Mouse (Mus musculus) C2C12 (cell line): ENCODE data around the gene Fam114a1.

Experiments used
- CEBPB ChIP-seq: IDR thresholded peaks from one replicate; pipeline ENCODE4 v1.6.1; 2011; ENCODE audit warnings: low read depth, mild to moderate bottlenecking, control low read depth, moderate library complexity
- CTCF ChIP-seq: IDR thresholded peaks from one replicate; pipeline ENCODE4 v1.5.1; 2011; ENCODE audit not compliant: control insufficient read depth, insufficient read depth, insufficient read length
- MYOD1 ChIP-seq: IDR thresholded peaks from one replicate; pipeline ENCODE4 v1.6.1; 2011; ENCODE audit warnings: low read depth; ENCODE audit not compliant: control insufficient read depth, insufficient read length
- USF1 ChIP-seq: IDR thresholded peaks from one replicate; pipeline ENCODE4 v1.6.1; 2011; ENCODE audit warnings: low read depth, mild to moderate bottlenecking, control low read depth, moderate library complexity

DNA sequence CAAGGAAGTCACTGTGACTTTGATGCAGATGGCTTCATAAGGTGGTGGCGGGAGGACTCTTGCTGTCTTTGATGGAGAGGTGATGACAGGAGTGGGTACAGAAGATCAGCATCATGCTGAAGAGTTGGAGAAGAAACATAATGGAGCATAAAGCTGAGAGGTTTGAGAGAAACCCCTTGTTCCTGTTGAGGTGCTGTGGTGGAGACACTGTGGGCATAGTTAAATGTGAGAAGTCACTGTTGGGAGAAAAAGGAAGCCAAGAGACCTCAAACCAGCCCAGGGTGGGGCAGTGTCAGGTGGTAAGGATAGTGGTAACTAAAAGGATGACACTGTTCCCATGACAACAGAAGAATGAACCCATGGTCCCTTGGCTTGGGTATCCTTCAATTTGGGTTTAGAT, 20.1 kb downstream of the Fam114a1 start:
- TF ChIP-seq MYOD1 (no peak), CTCF (no peak), CEBPB (no peak), USF1 (no peak)
